Mouse (Mus musculus): ENCODE data around the gene Chrnb4.

The Chrnb4 gene

GRCm38 (mm10) chr9:55048211-55048880, at the start of gene Chrnb4:
Gene Chrnb4, minus strand, starts transcription at chr9:55048779.
- no peak for DNase-seq

- no peak for DNase-seq
These were observed 48.3 kb upstream of the Chrnb4 start for GRCm38 (mm10) chr9:55096870-55097269.

GRCm38 (mm10) chr9:55096033-55096432, 47.5 kb upstream of the Chrnb4 start:
- DNase-seq: no peak

- peak; percentile 61 for DNase-seq
These were observed 41.6 kb upstream of the Chrnb4 start for GRCm38 (mm10) chr9:55090141-55090540.

- no peak for DNase-seq
These were observed 40.6 kb upstream of the Chrnb4 start for GRCm38 (mm10) chr9:55089226-55089625.

- DNase-seq: peak; percentile 93
These were observed 34.8 kb upstream of the Chrnb4 start for GRCm38 (mm10) chr9:55083154-55083913.

GRCm38 (mm10) chr9:55067965-55068265, 19.3 kb upstream of the Chrnb4 start:
- DNase-seq: no peak

- peak; percentile 61 for DNase-seq
These were observed 18.8 kb upstream of the Chrnb4 start for GRCm38 (mm10) chr9:55067260-55067964.

- peak; percentile 81 for DNase-seq
These were observed 16.7 kb upstream of the Chrnb4 start for GRCm38 (mm10) chr9:55065241-55065640.

- no peak for DNase-seq
These were observed 9.5 kb upstream of the Chrnb4 start for GRCm38 (mm10) chr9:55058067-55058466.

- DNase-seq: no peak
These were observed 6.9 kb upstream of the Chrnb4 start for GRCm38 (mm10) chr9:55055386-55055930.

- DNase-seq: no peak
These were observed 1.8 kb downstream of the Chrnb4 start for GRCm38 (mm10) chr9:55046764-55047163.

GRCm38 (mm10) chr9:55045001-55045400, 3.6 kb downstream of the Chrnb4 start:
- DNase-seq: no peak

- DNase-seq: no peak
These were observed 4.9 kb downstream of the Chrnb4 start for GRCm38 (mm10) chr9:55043688-55044087.

- DNase-seq: no peak
These were observed 7.2 kb downstream of the Chrnb4 start for GRCm38 (mm10) chr9:55041389-55041788.

GRCm38 (mm10) chr9:55039983-55040382, 8.6 kb downstream of the Chrnb4 start:
- DNase-seq: no peak

GRCm38 (mm10) chr9:55038948-55039347, 9.6 kb downstream of the Chrnb4 start:
- no peak for DNase-seq

- DNase-seq: no peak
These were observed 17.0 kb downstream of the Chrnb4 start for GRCm38 (mm10) chr9:55031435-55032167.

GRCm38 (mm10) chr9:55026275-55026663, 22.3 kb downstream of the Chrnb4 start, which contains the start of gene Chrna3:
Gene Chrna3, minus strand, starts transcription at chr9:55026562.
- no peak for DNase-seq

GRCm38 (mm10) chr9:55025534-55026274, 22.9 kb downstream of the Chrnb4 start:
- DNase-seq: no peak

- peak; percentile 88 for DNase-seq
These were observed 24.5 kb downstream of the Chrnb4 start for GRCm38 (mm10) chr9:55023902-55024583.

Measured in cerebellum, adult 9-10 months (tissue).